Mouse (Mus musculus) hindlimb bud, embryonic 11.5 days (tissue): ENCODE data around the gene Eci1.
"Not testable (repeated sequence)": the region's sequence is repeated elsewhere in the genome, so short reads cannot be mapped to it uniquely, and the experiment has no call there.

ENCODE experiments used
- DNase-seq: peaks from one replicate; pipeline ENCODE4 v3.0.0-alpha.2; 2012; ENCODE audit warnings: low read depth, low spot score; ENCODE audit errors: extremely low spot score

Eci1 gene

DNA sequence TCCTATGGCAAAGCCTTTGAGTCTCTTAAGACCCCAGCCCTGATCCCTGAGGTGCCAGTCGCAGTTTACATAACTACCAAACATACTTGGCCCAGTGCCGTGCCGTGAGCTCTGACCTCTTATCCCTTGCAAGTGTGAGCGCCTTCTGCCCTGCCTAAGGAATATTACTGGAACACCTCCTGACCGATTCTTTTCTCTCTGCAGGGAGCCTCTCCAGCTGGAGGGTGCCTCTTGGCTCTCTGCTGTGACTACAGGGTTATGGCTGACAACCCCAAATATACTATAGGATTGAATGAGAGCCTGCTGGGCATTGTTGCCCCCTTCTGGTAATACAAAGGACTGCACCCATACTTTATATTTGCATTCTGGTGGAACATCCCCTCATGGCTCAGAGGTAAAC is 10.6 kb downstream of the Eci1 start:
- DNase-seq: no peak

DNA sequence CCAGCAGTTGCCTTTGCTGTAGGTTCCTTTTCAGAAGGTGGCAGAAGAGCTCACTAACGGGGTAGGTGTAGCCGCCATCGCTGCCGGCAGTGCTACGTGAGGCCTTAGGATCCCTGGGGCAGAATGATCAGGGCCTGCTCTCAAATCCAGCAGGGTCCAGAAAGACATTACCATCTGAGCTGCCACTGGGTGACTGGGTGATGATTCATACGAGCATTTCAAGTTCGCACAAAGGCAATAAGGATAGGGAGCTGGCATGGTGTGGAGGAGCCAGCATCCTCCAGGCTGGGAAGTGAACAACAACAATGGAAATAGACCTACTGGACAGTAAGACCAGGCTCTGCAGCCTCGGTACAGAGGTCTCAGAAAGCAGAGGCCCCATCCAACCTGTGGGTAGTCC is 13.9 kb downstream of the Eci1 start:
- no peak for DNase-seq

DNA sequence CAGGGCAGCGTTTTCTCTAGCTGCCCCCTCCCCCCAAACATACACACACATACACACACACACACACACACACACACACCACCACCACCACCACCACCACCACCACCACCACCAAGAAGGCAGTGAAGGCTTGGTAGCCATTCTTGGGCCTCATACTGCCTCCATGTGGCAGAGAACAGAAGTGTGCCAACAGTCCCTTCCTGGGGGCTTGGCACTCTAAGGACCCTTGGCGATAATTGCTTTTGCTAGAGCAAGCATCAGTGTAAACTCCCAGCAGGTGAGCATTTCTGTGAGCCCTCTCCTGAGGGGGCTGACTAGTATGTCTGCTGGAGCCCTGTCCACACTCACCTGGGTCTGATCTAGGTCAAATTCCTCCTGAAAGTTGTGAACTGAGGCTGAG is 14.7 kb downstream of the Eci1 start:
- no peak for DNase-seq

DNA sequence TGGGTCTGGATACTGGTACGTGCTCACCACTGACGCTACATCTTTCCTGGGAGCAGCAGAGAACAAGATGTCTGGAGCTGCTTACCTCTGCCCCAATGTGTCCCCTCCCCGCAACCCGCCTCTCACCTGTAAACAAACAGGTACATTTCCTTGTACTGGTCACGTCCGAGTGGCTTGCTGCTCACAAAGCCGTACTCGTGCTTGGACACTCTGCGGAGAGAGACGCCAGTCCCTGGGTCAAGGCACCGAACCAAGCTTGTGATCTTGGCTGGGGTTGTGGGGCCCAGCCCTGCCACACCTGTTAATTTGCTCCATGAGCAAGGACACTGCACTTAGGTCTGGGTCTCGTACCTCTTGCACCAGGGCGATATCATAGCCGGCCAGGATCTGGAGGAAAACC is 15.7 kb downstream of the Eci1 start:
- no peak for DNase-seq

DNA sequence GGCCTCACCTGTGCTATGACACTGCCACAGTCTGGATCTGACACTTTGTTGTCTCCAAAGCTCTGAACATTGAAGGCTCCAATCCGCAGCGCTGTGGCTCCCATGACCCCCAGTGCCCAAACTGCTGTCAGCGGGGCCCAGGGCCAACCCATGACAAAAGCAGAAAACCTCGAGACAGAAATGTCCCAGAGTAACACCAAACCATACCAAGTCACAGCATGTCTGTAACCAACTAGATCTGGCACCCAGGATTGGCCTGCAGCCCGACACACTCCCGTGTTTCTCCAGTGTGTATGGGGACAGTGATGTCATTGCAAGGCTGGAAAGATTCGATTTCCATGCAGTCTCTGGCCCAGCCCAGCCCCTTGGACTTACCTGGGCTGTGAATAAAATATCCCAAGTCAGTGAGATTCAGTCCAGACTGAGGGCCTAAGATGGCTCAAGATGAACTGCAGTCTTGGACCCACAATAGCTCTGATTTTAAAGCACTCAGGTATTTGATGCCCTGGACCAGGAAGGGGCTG is 16.3 kb downstream of the Eci1 start, which contains the start of gene Dnase1l2:
TSS of gene Dnase1l2 (minus strand) at position 474 of the 524 bp plus-strand sequence.
- no peak for DNase-seq

DNA sequence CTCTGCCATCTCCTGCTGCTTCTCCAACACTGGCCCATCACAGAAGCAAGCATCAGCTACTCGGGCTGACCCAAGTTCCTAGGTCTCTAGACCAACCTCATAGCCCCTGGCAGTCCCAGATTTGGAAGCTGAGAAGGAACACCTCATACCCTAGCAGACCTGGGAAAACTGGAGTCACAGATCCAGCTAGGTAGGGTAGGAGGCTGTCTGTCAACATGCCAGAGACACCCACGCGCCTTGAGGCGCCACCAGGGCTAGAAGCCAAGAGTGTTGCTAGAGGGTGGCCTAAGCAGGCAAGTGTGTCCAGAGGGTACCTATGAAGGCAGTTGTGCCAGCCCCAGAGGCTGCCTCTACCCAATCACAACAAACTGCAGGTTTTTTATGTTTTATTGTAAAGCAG is 17.0 kb downstream of the Eci1 start:
- DNase-seq: no peak

DNA sequence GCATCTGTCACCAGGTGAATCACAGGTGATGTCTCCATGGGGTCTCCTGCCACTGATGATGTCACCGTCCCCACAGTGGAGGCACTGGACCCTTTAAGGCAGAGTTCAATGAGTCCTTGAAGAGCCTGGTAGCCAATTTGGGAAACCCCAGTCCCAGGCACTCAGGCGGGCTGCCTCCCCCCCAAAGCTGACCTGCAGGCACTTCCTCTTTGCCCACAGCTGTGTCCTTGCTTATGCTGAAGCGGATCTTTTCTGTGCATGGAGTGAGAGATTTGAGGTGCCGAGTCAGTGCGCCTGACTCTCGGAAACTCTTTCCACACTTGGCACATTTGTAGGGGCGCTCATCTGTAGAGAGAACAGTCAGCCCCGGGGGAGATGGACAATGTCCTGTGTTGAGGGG is 20.1 kb downstream of the Eci1 start:
- DNase-seq: no peak

DNA sequence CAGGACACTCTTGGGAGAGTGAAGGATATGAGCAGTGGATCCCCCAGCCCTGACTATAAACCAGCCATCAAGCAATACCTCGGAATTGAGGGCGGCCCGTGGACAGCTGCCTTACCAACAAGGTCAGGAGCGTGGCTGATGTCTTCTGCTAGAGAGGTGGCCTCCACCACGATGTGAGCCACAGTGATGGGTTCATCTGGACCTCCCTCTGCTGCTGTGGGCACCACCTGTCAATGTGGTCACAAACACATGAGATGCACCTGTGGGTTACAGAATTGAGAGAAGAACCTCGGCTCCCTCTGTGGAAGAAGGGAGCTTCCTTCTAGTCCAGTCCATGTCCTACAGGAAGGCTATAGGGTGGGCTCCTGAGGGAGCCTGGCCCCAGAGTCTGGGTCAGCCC is 23.1 kb downstream of the Eci1 start:
- no peak for DNase-seq

DNA sequence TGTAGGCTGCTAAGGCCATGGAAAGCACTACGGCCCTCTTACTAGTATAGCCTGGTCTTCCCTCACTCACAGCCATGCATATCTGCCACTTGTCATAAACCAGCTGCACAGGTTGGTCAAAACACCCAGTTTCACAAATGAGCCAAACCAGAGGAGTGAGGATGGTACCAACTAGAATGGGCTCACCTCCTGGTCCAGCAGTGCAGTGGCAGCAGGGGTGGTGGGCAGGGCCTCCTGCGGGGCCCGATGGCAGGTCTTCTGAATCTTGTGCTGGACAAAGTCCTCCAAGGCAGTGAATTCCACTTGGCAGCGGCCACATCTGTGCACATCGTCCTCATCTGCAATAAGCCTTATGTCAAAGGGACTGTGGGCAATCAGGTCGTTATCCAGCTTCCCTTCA is 24.8 kb downstream of the Eci1 start:
- no peak for DNase-seq

DNA sequence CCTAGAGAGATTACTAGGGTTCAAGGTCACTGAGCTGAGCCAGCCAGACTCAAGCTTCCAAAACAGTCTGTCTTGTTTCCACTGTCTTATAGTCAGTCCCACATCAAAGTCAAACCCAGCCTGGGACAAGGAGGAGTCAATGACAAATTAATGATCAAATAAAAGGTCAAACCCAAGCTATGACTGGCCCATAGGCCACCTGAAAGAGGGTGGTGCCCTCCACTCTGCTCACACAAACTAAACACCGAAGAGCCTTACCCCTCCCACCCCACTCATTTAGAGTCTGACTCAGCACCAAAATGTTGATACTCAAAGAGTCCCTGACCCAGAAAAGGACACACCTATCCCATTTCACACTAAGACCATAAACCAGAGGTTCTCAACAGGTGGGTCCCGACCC is 26.9 kb downstream of the Eci1 start:
- no peak for DNase-seq

DNA sequence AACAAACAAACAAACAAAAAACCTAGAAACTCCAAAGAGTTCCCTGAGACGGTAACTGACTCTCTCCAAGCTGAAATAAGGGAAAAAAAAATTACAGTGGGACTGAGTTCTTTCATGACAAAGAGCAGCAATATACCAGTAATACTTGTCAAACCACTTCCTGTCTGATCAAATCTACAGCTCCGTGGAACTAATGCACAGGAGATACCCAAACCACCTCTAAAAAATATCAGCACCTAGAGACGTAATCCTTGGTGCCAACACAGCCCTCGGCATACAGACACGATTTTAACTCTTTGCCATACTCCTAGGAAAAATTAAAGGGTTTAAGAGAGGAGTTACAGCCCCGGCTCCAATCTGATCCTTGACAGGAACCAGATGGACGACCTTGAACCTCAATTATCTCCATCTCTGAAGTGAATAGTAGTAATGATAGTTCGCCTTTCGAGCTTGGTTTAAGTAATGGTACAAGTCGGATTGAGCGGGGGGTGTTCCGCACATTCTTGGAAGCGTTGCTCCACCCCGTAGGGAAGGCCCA is 27.8 kb downstream of the Eci1 start:
- no peak for DNase-seq

DNA sequence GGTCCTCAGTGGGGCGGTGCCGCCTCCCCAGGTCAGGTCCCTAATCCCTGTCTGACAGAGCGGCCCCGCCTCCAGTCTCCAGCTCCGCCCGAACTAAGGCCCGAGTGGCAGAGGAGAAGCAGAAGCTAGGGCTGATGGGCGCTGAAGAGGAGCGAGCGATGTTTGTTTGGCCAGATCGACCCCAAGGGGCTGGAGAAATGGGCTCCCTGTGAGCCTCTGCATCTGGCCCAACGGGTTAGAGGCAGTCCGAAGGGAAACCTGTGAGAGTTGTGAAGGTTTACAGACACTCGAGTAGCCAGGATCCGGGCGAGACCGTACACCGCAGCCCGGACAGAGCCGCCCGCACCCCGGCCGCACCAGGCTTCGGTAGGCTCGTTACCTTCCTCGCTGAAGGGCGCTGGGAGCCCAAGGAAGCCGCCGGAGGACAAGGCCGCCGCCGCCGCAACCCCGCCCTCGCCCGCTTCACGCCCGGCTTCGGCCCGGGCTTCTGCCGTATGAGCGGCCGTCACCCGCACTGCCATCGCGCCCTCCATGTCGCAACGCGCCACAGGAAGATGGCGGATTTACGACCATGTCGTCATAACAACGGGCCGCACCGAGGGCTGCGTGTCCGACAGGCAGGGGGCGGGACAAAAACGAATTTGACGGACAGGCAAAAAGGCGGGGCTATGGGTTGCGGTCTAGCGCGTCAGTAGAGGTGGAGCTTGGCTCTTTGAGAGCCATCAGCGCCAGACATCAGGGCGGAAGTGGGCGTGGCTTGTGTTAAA is 28.5 kb downstream of the Eci1 start:
- DNase-seq: peak; percentile 95

DNA sequence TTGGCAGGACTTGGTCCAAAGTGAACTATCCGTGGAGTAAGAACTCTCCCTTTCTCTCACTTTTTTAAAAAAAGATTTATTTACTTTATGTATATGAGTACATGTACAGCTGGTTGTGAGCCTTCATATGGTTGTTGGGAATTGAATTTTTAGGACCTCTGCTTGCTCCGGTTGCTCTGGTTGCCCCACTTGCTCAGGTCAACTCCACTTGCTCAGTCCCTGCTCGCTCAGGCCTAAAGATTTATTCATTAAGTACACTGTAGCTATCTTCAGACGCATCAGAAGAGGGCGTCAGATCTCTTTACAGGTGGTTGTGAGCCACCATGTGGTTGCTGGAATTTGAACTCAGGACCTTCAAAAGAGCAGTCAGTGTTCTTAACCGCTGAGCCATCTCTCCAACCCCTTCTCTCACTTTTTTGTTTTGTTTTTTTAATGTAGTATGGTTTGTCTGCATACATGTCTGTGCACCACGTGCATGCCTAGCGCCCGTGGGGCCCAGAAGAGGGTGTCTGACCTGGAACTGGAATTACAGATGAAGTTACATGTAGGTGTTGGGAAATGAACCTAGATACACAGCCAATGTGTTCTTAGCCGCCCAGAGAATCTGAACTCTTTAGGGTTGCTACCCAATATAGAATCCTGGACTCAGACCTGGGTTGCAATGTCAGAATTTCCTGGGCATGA is 29.2 kb downstream of the Eci1 start:
- DNase-seq: not testable (repeated sequence)

DNA sequence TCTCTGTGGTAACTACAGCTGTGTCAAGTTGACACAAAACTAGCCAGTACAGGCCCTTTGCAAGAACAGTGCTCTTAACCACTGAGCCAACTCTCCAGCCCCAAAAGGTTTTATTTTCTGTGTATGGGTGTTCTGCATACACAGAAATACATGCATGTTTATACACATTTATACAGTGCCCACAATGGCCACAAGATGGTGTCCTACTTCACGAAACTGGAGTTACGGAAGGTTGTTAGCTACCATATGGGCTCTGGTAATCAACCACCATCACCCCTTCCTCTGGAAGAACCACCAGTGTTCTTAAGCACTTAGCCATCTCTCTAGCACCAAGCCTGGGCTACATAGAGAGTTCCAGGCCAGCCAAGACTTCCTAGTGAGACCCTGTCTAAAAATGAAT is 35.1 kb downstream of the Eci1 start:
- peak; percentile 28 for DNase-seq

DNA sequence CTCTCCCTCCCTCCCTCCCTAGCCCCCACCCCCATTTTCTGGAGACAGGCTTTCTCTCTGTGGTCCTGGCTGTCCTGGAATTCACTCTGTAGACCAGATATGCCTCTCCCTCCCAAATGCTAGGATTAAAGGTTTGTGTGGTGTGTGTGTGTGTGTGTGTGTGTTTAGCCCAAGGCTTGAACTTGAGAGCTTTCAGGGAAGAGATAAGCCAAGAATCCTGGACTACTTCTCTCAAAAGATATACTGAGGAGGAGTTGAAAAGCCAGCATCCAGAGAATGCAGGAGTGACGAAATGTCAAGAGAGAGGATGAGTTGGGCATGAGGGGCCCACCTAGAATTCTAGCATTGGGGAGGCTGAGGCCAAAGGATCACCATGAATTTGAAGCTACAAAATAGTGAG is 36.5 kb downstream of the Eci1 start:
- DNase-seq: no peak

DNA sequence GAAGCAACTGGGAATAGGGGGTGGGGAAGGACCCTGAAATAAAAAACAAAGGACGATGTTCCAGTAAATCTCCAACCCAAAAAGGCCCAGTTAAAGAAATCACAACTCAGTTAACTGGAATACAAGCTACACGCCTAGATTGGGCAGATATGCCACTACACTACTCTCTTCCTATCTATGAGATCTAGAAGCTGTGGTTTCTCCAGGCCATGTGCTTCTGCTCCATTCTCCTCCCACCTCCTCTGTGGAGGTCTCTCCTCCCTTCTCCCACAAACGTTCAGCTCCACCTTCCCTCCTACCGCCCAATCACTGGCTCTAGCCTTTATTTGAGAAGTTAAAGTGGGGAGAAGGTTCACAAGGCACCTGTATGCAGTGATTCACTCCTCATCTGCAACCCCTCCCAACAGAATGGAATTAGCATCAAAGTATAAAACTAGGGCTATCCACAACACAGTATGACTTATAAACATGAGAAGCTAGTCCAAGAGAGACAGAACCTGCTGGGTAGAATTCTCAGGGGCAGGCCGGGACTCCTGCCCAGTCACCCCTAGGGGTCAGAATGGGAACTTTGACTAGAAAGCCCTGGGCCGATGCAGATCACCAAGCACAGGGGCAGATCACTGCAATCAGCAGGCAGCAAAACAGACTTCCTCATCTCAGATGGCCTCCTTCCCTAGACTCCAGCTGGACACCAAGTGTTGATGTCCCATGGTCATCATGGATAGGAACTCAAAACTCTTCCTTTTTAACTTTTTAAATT is 37.1 kb downstream of the Eci1 start:
- DNase-seq: no peak

DNA sequence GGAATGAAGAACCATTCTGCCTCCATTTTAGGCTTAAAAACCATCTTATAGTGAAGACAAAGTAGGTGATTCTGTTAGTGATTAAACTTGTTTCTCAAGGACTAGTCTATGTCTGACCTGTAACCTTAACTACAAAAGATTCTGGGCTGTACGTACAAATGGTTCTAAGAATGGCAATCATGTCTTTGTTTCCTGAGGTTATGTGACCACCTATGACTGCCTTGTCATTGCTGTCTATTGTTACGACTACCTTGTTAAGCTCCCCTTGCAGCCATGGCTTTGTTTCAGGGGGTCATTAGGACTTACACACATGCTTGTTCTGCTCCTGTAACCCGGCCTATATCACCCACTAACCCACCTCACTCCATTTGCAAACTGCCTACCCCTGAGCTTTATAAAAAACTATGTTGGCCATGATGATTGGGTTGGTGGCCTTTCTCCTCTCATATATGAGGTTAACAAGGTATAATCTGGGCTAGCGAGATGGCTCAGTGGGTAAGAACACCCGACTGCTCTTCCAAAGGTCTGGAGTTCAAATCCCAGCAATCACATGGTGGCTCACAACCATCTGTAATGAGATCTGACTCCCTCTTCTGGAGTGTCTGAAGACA is 42.3 kb downstream of the Eci1 start:
- no peak for DNase-seq

DNA sequence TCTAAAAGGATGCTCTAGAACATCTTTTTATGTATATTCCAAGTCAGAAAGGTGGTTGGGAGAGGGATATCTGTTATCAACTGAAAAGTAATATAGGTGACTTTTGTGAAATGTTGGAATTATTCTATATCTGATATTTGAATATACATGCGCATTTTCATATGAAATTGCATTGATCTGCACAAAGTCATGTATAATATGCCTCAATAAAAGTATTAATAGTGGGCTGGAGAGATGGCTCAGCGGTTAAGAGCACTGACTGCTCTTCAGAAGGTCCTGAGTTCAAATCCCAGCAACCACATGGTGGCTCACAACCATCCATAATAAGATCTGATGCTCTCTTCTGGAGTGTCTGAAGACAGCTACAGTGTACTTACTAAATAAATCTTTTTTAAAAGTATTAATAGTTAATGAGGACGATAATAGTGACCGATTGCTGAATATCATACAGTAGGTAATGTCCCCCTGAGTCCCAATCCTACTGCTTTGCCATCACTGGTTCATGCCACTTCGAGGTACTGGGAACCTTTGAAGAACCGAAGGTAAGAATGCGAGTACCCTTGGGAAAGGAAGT is 43.0 kb downstream of the Eci1 start:
- no peak for DNase-seq

DNA sequence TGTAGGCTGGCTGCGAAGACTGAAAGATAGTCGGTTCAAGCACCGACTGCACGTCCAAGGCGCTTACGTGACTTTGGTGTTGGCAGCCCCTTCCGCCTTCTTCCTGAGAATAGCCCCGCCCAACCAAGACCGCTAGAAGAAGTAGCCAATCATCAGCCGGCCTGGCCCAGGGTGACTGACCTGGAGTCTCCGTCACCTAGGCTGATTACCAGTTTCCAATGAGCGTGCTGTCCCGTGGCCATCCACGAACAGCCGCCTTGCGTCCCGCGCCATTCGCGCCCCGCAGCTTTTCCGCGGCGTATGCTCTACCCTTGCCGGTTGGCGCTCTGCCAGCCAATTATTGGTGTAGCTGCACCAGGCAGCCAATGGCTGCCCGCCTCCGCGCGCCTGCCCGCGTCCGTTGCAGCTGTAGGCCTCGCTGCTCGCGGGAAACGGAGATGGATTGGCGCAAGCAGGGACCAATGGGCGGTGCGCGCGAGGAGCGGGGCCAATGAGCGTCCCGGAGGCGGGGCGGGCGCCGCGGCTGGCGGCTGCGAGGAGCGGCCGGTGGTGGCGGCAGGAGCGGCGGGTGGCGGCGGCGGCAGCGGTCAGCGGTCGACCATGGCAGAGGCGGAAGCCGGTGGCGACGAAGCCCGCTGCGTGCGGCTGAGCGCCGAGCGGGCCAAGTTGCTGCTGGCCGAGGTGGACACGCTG is 43.6 kb downstream of the Eci1 start, which contains the start of the genes E4f1 and Pgp:
TSS of gene E4f1 (minus strand) at position 404 of the 693 bp plus-strand sequence.
TSS of gene Pgp (plus strand) at position 483 of the 693 bp plus-strand sequence.
- DNase-seq: peak; percentile 88
